Mouse (Mus musculus) liver, embryonic 12.5 days (tissue): ENCODE results near the gene Fastkd5. TPM values are rescaled to one million over a fixed set of nuclear protein-coding genes. Genes with fewer than 3 reads are reported as not detected.

Experiments
- ATAC-seq: fragments of 200-750 bp; cut with Nextera tagmentation; 2 replicates; pipeline ENCODE4 v1.8.0; 2017; ENCODE audit warnings: moderate number of reproducible peaks, mild to moderate bottlenecking, moderate library complexity
- H3K27ac ChIP-seq: fragments of 300-500 bp; sonication (generic); 2 replicates; pipeline ENCODE4 v1.5.1; 2016; ENCODE audit warnings: mild to moderate bottlenecking
- H3K27me3 ChIP-seq: fragments of 300-500 bp; sonication (generic); replicated peaks from 2 replicates; pipeline ENCODE4 v1.6.1; 2016; ENCODE audit warnings: mild to moderate bottlenecking, moderate library complexity
- H3K36me3 ChIP-seq: fragments of 300-500 bp; sonication (generic); 2 replicates; pipeline ENCODE4 v1.6.1; 2016; ENCODE audit warnings: mild to moderate bottlenecking, moderate library complexity
- H3K4me1 ChIP-seq: fragments of 300-500 bp; sonication (generic); 2 replicates; pipeline ENCODE4 v1.6.1; 2016
- H3K4me2 ChIP-seq: fragments of 300-500 bp; sonication (generic); 2 replicates; pipeline ENCODE4 v1.6.1; 2016; ENCODE audit warnings: mild to moderate bottlenecking, moderate library complexity
- H3K4me3 ChIP-seq: fragments of 300-500 bp; sonication (generic); 2 replicates; pipeline ENCODE4 v1.5.1; 2016; ENCODE audit warnings: mild to moderate bottlenecking, moderate library complexity
- H3K9ac ChIP-seq: fragments of 300-500 bp; sonication (generic); 2 replicates; pipeline ENCODE4 v1.6.1; 2016; ENCODE audit warnings: mild to moderate bottlenecking, moderate library complexity
- H3K9me3 ChIP-seq: fragments of 300-500 bp; sonication (generic); replicated peaks from 2 replicates; pipeline ENCODE4 v1.6.1; 2016; ENCODE audit warnings: mild to moderate bottlenecking, moderate library complexity
- WGBS: fragments of 180-500 bp; shearing (Covaris S2); methylation state at CpG from one replicate; pipeline ENCODE4 v1.1.7; 2016; ENCODE audit not compliant: insufficient replicate concordance; 5-methylcytosine and 5-hydroxymethylcytosine counted together
- polyA plus RNA-seq: library from polyadenylated mRNA; unstranded; fragments of >200 nt; fragmentation: Nextera tagmentation; extraction: Ambion mirVana; gene quantifications from 2 replicates; pipeline ENCODE4 v1.2.1, GENCODE M21; 2016

The Fastkd5 gene
- polyA plus RNA-seq, 1 experiment from 2014 or later = 16.1 TPM

DNA sequence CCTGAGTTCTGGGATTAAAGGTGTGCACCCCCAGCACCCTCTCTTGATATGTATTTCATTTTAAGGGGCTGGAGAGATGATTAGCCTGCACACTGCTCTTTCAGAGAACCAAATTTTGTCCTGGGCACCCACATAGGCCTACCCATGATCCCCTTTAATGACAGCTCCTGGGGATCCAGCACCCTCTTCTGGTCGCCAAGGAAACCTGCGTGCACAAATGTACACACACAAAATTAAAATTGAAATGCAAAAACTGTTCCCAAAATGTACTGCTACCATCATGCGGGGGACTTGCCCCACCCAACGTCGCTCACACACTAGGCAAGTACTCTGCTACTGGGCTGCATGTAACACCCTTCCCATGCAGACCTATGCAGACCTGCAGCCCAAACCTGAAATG lies 54.9 kb downstream of the Fastkd5 start:
- Histone ChIP-seq H3K27ac (no peak overlapping the region), H3K9ac (no peak overlapping the region), H3K4me3 (no peak overlapping the region), H3K4me1 (peaks cover 16% of the 10 kb centered on the region), H3K9me3 (no peaks in the 10 kb centered on the region), H3K27me3 (peaks cover 75% of the 10 kb centered on the region), H3K4me2 (no peak overlapping the region), H3K36me3 (no peaks in the 10 kb centered on the region)
- no peak for ATAC-seq
- 68% methylated on average over 5 of the region's 5 CpGs for WGBS

DNA sequence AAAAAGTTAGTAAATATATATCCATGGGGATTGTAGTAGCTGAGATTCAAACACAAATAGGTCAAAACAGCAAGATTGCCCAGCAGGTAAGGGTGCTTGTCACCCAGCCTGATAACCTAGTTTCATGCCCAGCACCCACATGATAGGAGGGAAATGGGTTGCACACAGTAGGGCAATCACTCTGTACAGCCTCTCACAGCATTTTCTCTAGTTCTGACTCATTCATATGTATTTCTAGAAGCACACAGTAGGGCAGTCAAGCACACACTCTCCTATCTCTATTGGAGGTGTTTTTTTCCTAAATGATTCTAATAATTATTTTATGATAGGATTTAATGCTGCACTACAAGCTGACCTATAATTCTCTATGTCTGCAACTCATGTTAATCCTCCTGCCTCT lies 59.9 kb downstream of the Fastkd5 start:
- ATAC-seq = no peak
- H3K36me3 ChIP-seq = peaks cover 23% of the 10 kb centered on the region
- H3K4me1 ChIP-seq = peaks cover 3% of the 10 kb centered on the region
- no peaks in the 10 kb centered on the region for H3K9me3 ChIP-seq
- H3K27ac ChIP-seq = no peak overlapping the region
- H3K27me3 ChIP-seq = peaks cover 24% of the 10 kb centered on the region
- H3K9ac ChIP-seq = no peak overlapping the region
- H3K4me2 ChIP-seq = no peak overlapping the region
- H3K4me3 ChIP-seq = no peak overlapping the region

DNA sequence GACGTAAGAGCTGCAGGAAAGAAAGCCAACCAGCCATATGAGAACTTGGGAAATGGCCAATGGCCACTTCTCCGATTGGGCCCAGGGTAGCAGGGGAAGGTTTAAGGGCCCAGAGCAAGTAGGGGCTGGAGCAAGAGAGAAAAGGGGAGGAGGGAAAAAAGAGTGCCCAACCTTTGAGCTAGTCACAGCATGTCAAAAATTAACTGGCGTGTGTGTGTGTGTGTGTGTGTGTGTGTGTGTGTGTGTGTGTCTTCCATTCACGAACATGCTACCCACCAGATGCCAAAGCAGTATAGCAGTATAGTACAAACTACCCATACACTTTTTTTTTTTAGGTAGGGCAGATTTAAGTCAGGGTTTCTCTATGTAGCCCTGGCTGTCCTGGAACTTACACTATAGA lies 60.9 kb downstream of the Fastkd5 start:
- no peak overlapping the region for H3K9ac ChIP-seq

DNA sequence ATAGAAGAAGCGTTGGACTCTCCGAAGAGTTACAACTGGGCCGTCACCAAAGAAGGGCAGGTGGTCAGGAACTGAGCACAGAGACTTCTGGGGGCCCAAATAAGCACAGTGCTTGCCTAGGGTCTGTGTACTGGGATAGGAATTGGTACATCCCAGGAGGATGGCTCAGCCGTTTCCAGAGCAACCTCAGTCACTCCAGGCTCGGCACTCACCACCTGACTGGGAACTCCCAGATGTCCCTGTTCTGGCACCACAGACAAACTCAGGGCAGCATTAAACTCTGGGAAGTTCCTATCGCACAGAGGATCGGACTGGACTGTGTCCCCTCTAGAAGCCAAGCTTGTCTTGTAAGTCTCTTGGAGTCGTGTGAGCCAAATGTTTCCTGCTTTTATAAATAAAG lies 64.8 kb downstream of the Fastkd5 start:
- Histone ChIP-seq H3K9ac (peak overlapping the region; percentile 89), H3K27ac (no peak overlapping the region), H3K27me3 (no peaks in the 10 kb centered on the region), H3K4me3 (peak overlapping the region; percentile 93), H3K36me3 (peaks cover 25% of the 10 kb centered on the region), H3K4me1 (peaks cover 24% of the 10 kb centered on the region), H3K4me2 (peak overlapping the region; percentile 94), H3K9me3 (no peaks in the 10 kb centered on the region)
- ATAC-seq = no peak
- WGBS = 81% methylated on average over 8 of the region's 8 CpGs

More for the DNA sequence above, 60.9 kb downstream of the Fastkd5 start:
- peaks cover 12% of the 10 kb centered on the region for H3K4me1 ChIP-seq
- no peak overlapping the region for H3K4me2 ChIP-seq
- no peak overlapping the region for H3K27ac ChIP-seq
- no peak overlapping the region for H3K4me3 ChIP-seq
- H3K36me3 ChIP-seq = peaks cover 25% of the 10 kb centered on the region
- H3K27me3 ChIP-seq = peaks cover 16% of the 10 kb centered on the region
- WGBS = 85% methylated on average over 4 of the region's 4 CpGs
- H3K9me3 ChIP-seq = no peaks in the 10 kb centered on the region
- ATAC-seq = no peak

DNA sequence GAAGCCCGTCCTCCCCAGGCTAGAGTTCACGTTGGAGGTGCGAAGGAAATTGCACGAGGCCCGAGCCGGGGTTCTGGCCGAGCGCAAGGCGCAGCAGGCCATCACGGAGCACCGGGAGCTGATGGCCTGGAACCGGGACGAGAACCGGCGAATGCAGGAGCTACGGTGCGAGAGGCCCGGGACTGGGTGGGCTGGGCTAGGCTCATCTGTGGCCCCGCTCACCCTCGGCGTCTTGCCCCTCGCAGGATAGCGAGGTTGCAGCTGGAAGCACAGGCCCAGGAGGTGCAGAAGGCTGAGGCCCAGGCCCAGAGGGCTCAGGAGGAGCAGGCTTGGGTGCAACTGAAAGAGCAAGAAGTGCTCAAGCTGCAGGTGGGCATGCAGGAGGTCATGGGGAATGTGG lies 65.8 kb downstream of the Fastkd5 start:
- H3K4me3 ChIP-seq = peak overlapping the region; percentile 93
- H3K9me3 ChIP-seq = no peaks in the 10 kb centered on the region
- peak overlapping the region; percentile 94 for H3K4me2 ChIP-seq
- H3K27me3 ChIP-seq = no peaks in the 10 kb centered on the region
- peaks cover 25% of the 10 kb centered on the region for H3K36me3 ChIP-seq
- peak overlapping the region; percentile 89 for H3K9ac ChIP-seq
- H3K27ac ChIP-seq = peak overlapping the region; percentile 73; the same call in 1 of the 2 replicates
- under 1% methylated on average over 23 of the region's 23 CpGs for WGBS
- ATAC-seq = no peak
- H3K4me1 ChIP-seq = peaks cover 24% of the 10 kb centered on the region

Other genes starting within 250 kb of the Fastkd5 start
- gene Cpxm1, start 232.5 kb downstream of the Fastkd5 start, polyA plus RNA-seq = 11.0 TPM in 2 replicates
- not detected in 2 replicates for gene Gm28372, start 224.8 kb downstream of the Fastkd5 start, polyA plus RNA-seq
- gene 1700020A23Rik, start 224.8 kb downstream of the Fastkd5 start, polyA plus RNA-seq = not detected in 2 replicates
- gene Tmem239, start 223.5 kb downstream of the Fastkd5 start, polyA plus RNA-seq = not detected in 2 replicates
- 54.9 and 64.5 TPM in 2 replicates for gene Vps16, start 205.7 kb downstream of the Fastkd5 start, polyA plus RNA-seq
- gene Pced1a, start 205.3 kb downstream of the Fastkd5 start, polyA plus RNA-seq = 5.2 and 5.7 TPM in 2 replicates
- 51.3 and 57.7 TPM in 2 replicates for gene Ptpra, start 179.7 kb downstream of the Fastkd5 start, polyA plus RNA-seq
- gene Mrps26, start 66.3 kb downstream of the Fastkd5 start, polyA plus RNA-seq = 77.5 and 79.8 TPM in 2 replicates
- gene Oxt, start 53.9 kb downstream of the Fastkd5 start, polyA plus RNA-seq = not detected in 2 replicates
- gene Avp, start 47.5 kb downstream of the Fastkd5 start, polyA plus RNA-seq = not detected in 2 replicates
- 7.8 and 8.4 TPM in 2 replicates for gene Ubox5, start within 50 bp of the Fastkd5 start, polyA plus RNA-seq
- gene Lzts3, start 12.8 kb upstream of the Fastkd5 start, polyA plus RNA-seq = 1.6 and 1.7 TPM in 2 replicates
- gene Ddrgk1, start 34.6 kb upstream of the Fastkd5 start, polyA plus RNA-seq = 46.1 and 48.7 TPM in 2 replicates
- gene Itpa, start 37.6 kb upstream of the Fastkd5 start, polyA plus RNA-seq = 69.9 and 75.2 TPM in 2 replicates
- 0.05 TPM in 1 of 2 replicates, not detected in the other for gene Slc4a11, start 67.5 kb upstream of the Fastkd5 start, polyA plus RNA-seq